9 mouse cellular contexts compared by ENCODE assay signal in the genomic region with DNA sequence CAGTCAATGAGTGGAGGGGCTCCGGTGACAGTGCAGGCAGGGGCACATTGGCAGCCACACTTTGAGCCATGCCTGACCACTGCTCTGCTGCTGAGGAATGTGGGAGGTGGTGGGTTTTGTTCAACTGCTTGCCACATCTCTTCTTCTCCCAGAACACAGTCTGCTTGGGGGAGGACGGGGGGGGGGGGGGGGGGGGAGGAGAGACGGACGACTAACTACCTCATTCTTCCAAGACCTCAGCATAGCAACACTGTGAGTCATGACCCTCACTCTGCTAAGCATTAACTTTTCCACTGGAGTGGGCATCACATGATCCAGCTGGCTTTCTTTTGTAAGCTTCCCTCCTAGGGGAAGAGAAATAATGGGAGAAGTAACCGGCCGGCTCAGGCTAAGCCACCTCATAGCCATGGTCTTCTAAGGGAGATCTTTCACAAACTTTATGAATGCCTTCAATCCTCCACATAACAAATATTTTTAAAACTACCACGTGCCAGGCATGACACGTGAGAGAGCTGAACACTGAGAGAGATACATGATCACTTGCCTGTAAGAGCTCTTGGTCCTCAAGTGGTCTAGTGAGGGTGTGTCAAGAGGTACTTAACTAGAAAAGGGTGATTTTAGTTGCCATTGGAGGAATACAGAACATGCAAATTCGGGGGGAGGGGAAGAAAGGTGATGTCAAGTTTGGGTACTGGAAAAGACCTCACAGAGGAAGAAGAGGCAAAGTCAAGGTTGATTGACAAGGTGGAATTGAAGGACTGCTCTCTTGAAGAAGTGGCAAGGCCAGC. TPM values are rescaled to one million over a fixed set of nuclear protein-coding genes. Genes with fewer than 3 reads are reported as not detected.
A peak's percentile ranks its signal among the peaks of the same experiment; 100 is the strongest.
DNase-seq lines count a peak whose midpoint lies in the region; ATAC-seq lines count a peak whose summit lies in the region.
"Had no signal": no experiment of that assay in that cellular context is flagged by ENCODE, and none has a peak within 500 bp of the region (broad histone marks: within the 10 kb centered on the region; RNA-seq: fewer than 3 reads in every experiment).

No protein-coding gene starts in this region.

- no peak; the same call in 1 of the 2 replicates for ATAC-seq in hindbrain, embryonic 16.5 days

- H3K36me3 ChIP-seq in hindbrain, embryonic 10.5 days: no peaks in the 10 kb centered on the region
- no peaks in the 10 kb centered on the region for H3K36me3 ChIP-seq in hindbrain, embryonic 16.5 days (ENCODE audit: control insufficient read depth, insufficient read depth, low read length)
- H3K36me3 ChIP-seq: liver, embryonic 13.5 days had no signal

- H3K4me1 ChIP-seq in hindbrain, embryonic 10.5 days (replicated peaks): peaks cover 24% of the 10 kb centered on the region
- no peaks in the 10 kb centered on the region for H3K4me1 ChIP-seq in hindbrain, embryonic 16.5 days (ENCODE audit: control insufficient read depth, insufficient read depth, low read depth, low read length)

- WGBS in hindbrain, embryonic 10.5 days: 56% methylated on average over 9 of the region's 9 CpGs
- WGBS in hindbrain, embryonic 16.5 days: 46% methylated on average over 7 of the region's 9 CpGs

- H3K9ac ChIP-seq in hindbrain, embryonic 16.5 days (ENCODE audit: low read depth, low read length): no peak overlapping the region
- H3K9ac ChIP-seq: liver, embryonic 13.5 days had no signal

- H3K9me3 ChIP-seq in hindbrain, embryonic 10.5 days: no peaks in the 10 kb centered on the region
- H3K9me3 ChIP-seq in hindbrain, embryonic 16.5 days (ENCODE audit: control insufficient read depth, low read length): no peaks in the 10 kb centered on the region
- H3K9me3 ChIP-seq: liver, embryonic 13.5 days had no signal

- H3K27me3 ChIP-seq in hindbrain, embryonic 10.5 days (ENCODE audit: insufficient read depth, poor library complexity, severe bottlenecking): no peaks in the 10 kb centered on the region
- H3K27me3 ChIP-seq in hindbrain, embryonic 16.5 days (replicated peaks; ENCODE audit: control insufficient read depth, insufficient read depth, low read length): no peaks in the 10 kb centered on the region

- H3K4me3 ChIP-seq in hindbrain, embryonic 10.5 days: no peak overlapping the region
- no peak overlapping the region for H3K4me3 ChIP-seq in hindbrain, embryonic 16.5 days (ENCODE audit: low read length)
- H3K4me3 ChIP-seq: liver, embryonic 13.5 days had no signal

- no peak overlapping the region for H3K4me2 ChIP-seq in hindbrain, embryonic 16.5 days (ENCODE audit: low read length)
- H3K4me2 ChIP-seq: liver, embryonic 13.5 days had no signal

- DNase-seq in hindbrain, embryonic 10.5 days (ENCODE audit: low spot score): no peak
- peak; percentile 51 to 80 for DNase-seq in heart, adult 18-20 months
- peak; percentile 86 for DNase-seq in kidney, postnatal 14 days
- DNase-seq in retina, postnatal 1 day: peak; percentile 35
- no peak for DNase-seq in cerebellum, adult 11-12 months
- no peak for DNase-seq in thymus, postnatal 0 days (ENCODE audit: low spot score)
- DNase-seq in thymus, postnatal 4 days: no peak
- DNase-seq: liver, embryonic 13.5 days had no signal

- H3K27ac ChIP-seq in hindbrain, embryonic 10.5 days: peak overlapping the region; percentile 4; the same call in 1 of the 2 replicates
- no peak overlapping the region for H3K27ac ChIP-seq in hindbrain, embryonic 16.5 days (ENCODE audit: low read depth, low read length)
- H3K27ac ChIP-seq: liver, embryonic 13.5 days had no signal

RNA-seq across cellular contexts. Expression of gene Myof, which starts 17.9 kb away (rescaled TPM):
- polyA plus RNA-seq in hindbrain, embryonic 10.5 days (2016; fragmentation: Nextera tagmentation; extraction: Ambion mirVana): 2.2 and 2.4 TPM in 2 replicates
- 1.6 and 2.8 TPM in 2 replicates for polyA plus RNA-seq in hindbrain, embryonic 16.5 days (2015; fragmentation: Nextera tagmentation; extraction: Ambion mirVana)
- total RNA-seq in heart, adult 18-20 months (2021): 10 to 100 TPM in 1 of 2 experiments, 1 to 10 TPM in 1; 5.6 to 13.0 TPM
- polyA plus RNA-seq in thymus, postnatal 0 days (2015; fragmentation: Nextera tagmentation; extraction: Ambion mirVana): 4.1 and 5.1 TPM in 2 replicates

RNA-seq across cellular contexts. Expression of gene Cep55, which starts 29.4 kb away (rescaled TPM):
- polyA plus RNA-seq in hindbrain, embryonic 10.5 days (2016; fragmentation: Nextera tagmentation; extraction: Ambion mirVana): 33.5 and 42.9 TPM in 2 replicates
- polyA plus RNA-seq in hindbrain, embryonic 16.5 days (2015; fragmentation: Nextera tagmentation; extraction: Ambion mirVana): 5.4 and 6.5 TPM in 2 replicates
- under 1 TPM; 0.23 to 0.37 TPM for total RNA-seq in heart, adult 18-20 months (2021)
- polyA plus RNA-seq in thymus, postnatal 0 days (2015; fragmentation: Nextera tagmentation; extraction: Ambion mirVana): 34.3 and 35.5 TPM in 2 replicates

Comparison
In these comparisons a context has a peak if more than half of its experiments do, and no peak if none do; other contexts are left out.
1. DNase-seq: peak in heart, adult 18-20 months (2 of 2), kidney, postnatal 14 days (single experiment) and retina, postnatal 1 day (single experiment); none in hindbrain, embryonic 10.5 days (single experiment), cerebellum, adult 11-12 months (single experiment), thymus, postnatal 0 days (single experiment) and thymus, postnatal 4 days (single experiment).